Mouse (Mus musculus) liver, embryonic 12.5 days (tissue): ENCODE measurements around the gene Samd14. TPM values are rescaled to one million over a fixed set of nuclear protein-coding genes. Genes with fewer than 3 reads are reported as not detected.
"Not testable (repeated sequence)": the region's sequence is repeated elsewhere in the genome, so short reads cannot be mapped to it uniquely, and the experiment has no call there.

Source experiments
- ATAC-seq: fragments of 200-750 bp; cut with Nextera tagmentation; 2 replicates; pipeline ENCODE4 v1.8.0; 2017; ENCODE audit warnings: moderate number of reproducible peaks, mild to moderate bottlenecking, moderate library complexity
- H3K27ac ChIP-seq: fragments of 300-500 bp; sonication (generic); 2 replicates; pipeline ENCODE4 v1.5.1; 2016; ENCODE audit warnings: mild to moderate bottlenecking
- H3K27me3 ChIP-seq: fragments of 300-500 bp; sonication (generic); replicated peaks from 2 replicates; pipeline ENCODE4 v1.6.1; 2016; ENCODE audit warnings: mild to moderate bottlenecking, moderate library complexity
- H3K36me3 ChIP-seq: fragments of 300-500 bp; sonication (generic); 2 replicates; pipeline ENCODE4 v1.6.1; 2016; ENCODE audit warnings: mild to moderate bottlenecking, moderate library complexity
- H3K4me1 ChIP-seq: fragments of 300-500 bp; sonication (generic); 2 replicates; pipeline ENCODE4 v1.6.1; 2016
- H3K4me2 ChIP-seq: fragments of 300-500 bp; sonication (generic); 2 replicates; pipeline ENCODE4 v1.6.1; 2016; ENCODE audit warnings: mild to moderate bottlenecking, moderate library complexity
- H3K4me3 ChIP-seq: fragments of 300-500 bp; sonication (generic); 2 replicates; pipeline ENCODE4 v1.5.1; 2016; ENCODE audit warnings: mild to moderate bottlenecking, moderate library complexity
- H3K9ac ChIP-seq: fragments of 300-500 bp; sonication (generic); 2 replicates; pipeline ENCODE4 v1.6.1; 2016; ENCODE audit warnings: mild to moderate bottlenecking, moderate library complexity
- H3K9me3 ChIP-seq: fragments of 300-500 bp; sonication (generic); replicated peaks from 2 replicates; pipeline ENCODE4 v1.6.1; 2016; ENCODE audit warnings: mild to moderate bottlenecking, moderate library complexity
- WGBS: fragments of 180-500 bp; shearing (Covaris S2); methylation state at CpG from one replicate; pipeline ENCODE4 v1.1.7; 2016; ENCODE audit not compliant: insufficient replicate concordance; 5-methylcytosine and 5-hydroxymethylcytosine counted together
- polyA plus RNA-seq: library from polyadenylated mRNA; unstranded; fragments of >200 nt; fragmentation: Nextera tagmentation; extraction: Ambion mirVana; gene quantifications from 2 replicates; pipeline ENCODE4 v1.2.1, GENCODE M21; 2016

Samd14 gene
- polyA plus RNA-seq, 1 experiment from 2014 or later: 53.8 TPM

GRCm38 (mm10) chr11:95010141-95010739 lies 561 bp downstream of the Samd14 start:
- peaks cover 6% of the 10 kb centered on the region; the same call in 1 of the 2 replicates for H3K27me3 ChIP-seq
- WGBS: under 1% methylated on average over 30 of the region's 40 CpGs
- peak overlapping the region; percentile 100 for H3K27ac ChIP-seq
- peak overlapping the region; percentile 96 for H3K4me3 ChIP-seq
- no peaks in the 10 kb centered on the region for H3K9me3 ChIP-seq
- peak overlapping the region; percentile 93 for H3K4me2 ChIP-seq
- H3K4me1 ChIP-seq: peaks cover 78% of the 10 kb centered on the region
- ATAC-seq: no peak
- peak overlapping the region; percentile 99 for H3K9ac ChIP-seq
- peaks cover 34% of the 10 kb centered on the region for H3K36me3 ChIP-seq

GRCm38 (mm10) chr11:95010841-95011403 lies 1.2 kb downstream of the Samd14 start:
- ATAC-seq, H3K27me3 ChIP-seq: not testable (repeated sequence)
- WGBS: 5% methylated on average over 4 of the region's 4 CpGs

GRCm38 (mm10) chr11:95011416-95011815 lies 1.7 kb downstream of the Samd14 start:
- Histone ChIP-seq H3K36me3 (peaks cover 37% of the 10 kb centered on the region), H3K4me2 (peak overlapping the region; percentile 93), H3K4me3 (peak overlapping the region; percentile 96), H3K9me3 (no peaks in the 10 kb centered on the region), H3K4me1 (peaks cover 78% of the 10 kb centered on the region), H3K27me3 (peaks cover 6% of the 10 kb centered on the region; the same call in 1 of the 2 replicates), H3K9ac (peak overlapping the region; percentile 99), H3K27ac (peak overlapping the region; percentile 100)
- ATAC-seq: no peak
- WGBS: 19% methylated on average over 1 of the region's 1 CpGs

More at GRCm38 (mm10) chr11:95010841-95011403, 1.2 kb downstream of the Samd14 start:
- H3K36me3 ChIP-seq: peaks cover 34% of the 10 kb centered on the region
- peak overlapping the region; percentile 99 for H3K9ac ChIP-seq
- H3K27ac ChIP-seq: peak overlapping the region; percentile 100
- peaks cover 78% of the 10 kb centered on the region for H3K4me1 ChIP-seq
- peak overlapping the region; percentile 96 for H3K4me3 ChIP-seq
- peak overlapping the region; percentile 93 for H3K4me2 ChIP-seq
- not testable (repeated sequence) for H3K9me3 ChIP-seq

- H3K4me3 ChIP-seq: peak overlapping the region; percentile 96
- peak overlapping the region; percentile 93 for H3K4me2 ChIP-seq
- H3K9ac ChIP-seq: peak overlapping the region; percentile 99
- H3K4me1 ChIP-seq: peaks cover 78% of the 10 kb centered on the region
- H3K27me3 ChIP-seq: peaks cover 6% of the 10 kb centered on the region; the same call in 1 of the 2 replicates
- 10% methylated on average over 3 of the region's 3 CpGs for WGBS
- ATAC-seq: peak; percentile 97
- peaks cover 44% of the 10 kb centered on the region for H3K36me3 ChIP-seq
- no peaks in the 10 kb centered on the region for H3K9me3 ChIP-seq
- H3K27ac ChIP-seq: peak overlapping the region; percentile 100
Observed at GRCm38 (mm10) chr11:95012075-95012474, 2.4 kb downstream of the Samd14 start.

- Histone ChIP-seq H3K4me2 (peak overlapping the region; percentile 93), H3K27me3 (peaks cover 6% of the 10 kb centered on the region; the same call in 1 of the 2 replicates), H3K9ac (peak overlapping the region; percentile 74), H3K9me3 (no peaks in the 10 kb centered on the region), H3K4me3 (peak overlapping the region; percentile 96), H3K4me1 (peaks cover 78% of the 10 kb centered on the region), H3K27ac (peak overlapping the region; percentile 100), H3K36me3 (peaks cover 48% of the 10 kb centered on the region)
- no peak for ATAC-seq
- 32% methylated on average over 3 of the region's 3 CpGs for WGBS
Observed at GRCm38 (mm10) chr11:95012487-95012886, 2.8 kb downstream of the Samd14 start.

GRCm38 (mm10) chr11:95015484-95015883 lies 5.8 kb downstream of the Samd14 start:
- peak overlapping the region; percentile 57 for H3K9ac ChIP-seq

GRCm38 (mm10) chr11:95022237-95022992 lies 12.7 kb downstream of the Samd14 start:
- H3K36me3 ChIP-seq: peaks cover 89% of the 10 kb centered on the region
- H3K4me3 ChIP-seq: no peak overlapping the region
- H3K27me3 ChIP-seq: peaks cover 24% of the 10 kb centered on the region
- no peaks in the 10 kb centered on the region for H3K9me3 ChIP-seq
- H3K4me1 ChIP-seq: peaks cover 71% of the 10 kb centered on the region
- WGBS: 65% methylated on average over 10 of the region's 10 CpGs
- 0 out of 2 replicates have a peak overlapping the region, but pooled peaks have one; percentile 16 for H3K27ac ChIP-seq
- no peak for ATAC-seq
- H3K9ac ChIP-seq: no peak overlapping the region
- H3K4me2 ChIP-seq: no peak overlapping the region

More at GRCm38 (mm10) chr11:95015484-95015883, 5.8 kb downstream of the Samd14 start:
- Histone ChIP-seq H3K4me1 (peaks cover 86% of the 10 kb centered on the region), H3K27ac (peak overlapping the region; percentile 75), H3K4me3 (peak overlapping the region; percentile 15; the same call in 1 of the 2 replicates), H3K9me3 (no peaks in the 10 kb centered on the region), H3K4me2 (peak overlapping the region; percentile 93), H3K36me3 (peaks cover 78% of the 10 kb centered on the region), H3K27me3 (peaks cover 25% of the 10 kb centered on the region)
- ATAC-seq: no peak
- WGBS: 67% methylated on average over 3 of the region's 3 CpGs

- Histone ChIP-seq H3K9ac (no peak overlapping the region), H3K4me1 (peaks cover 61% of the 10 kb centered on the region), H3K36me3 (peaks cover 79% of the 10 kb centered on the region), H3K9me3 (no peaks in the 10 kb centered on the region), H3K4me3 (no peak overlapping the region), H3K4me2 (no peak overlapping the region), H3K27ac (no peak overlapping the region), H3K27me3 (peaks cover 31% of the 10 kb centered on the region)
- 90% methylated on average over 9 of the region's 9 CpGs for WGBS
- ATAC-seq: no peak
Observed at GRCm38 (mm10) chr11:95023481-95023880, 13.8 kb downstream of the Samd14 start.

- peaks cover 67% of the 10 kb centered on the region for H3K36me3 ChIP-seq
- H3K4me2 ChIP-seq: no peak overlapping the region
- no peak overlapping the region for H3K4me3 ChIP-seq
- H3K27ac ChIP-seq: no peak overlapping the region
- H3K4me1 ChIP-seq: peaks cover 51% of the 10 kb centered on the region
- no peaks in the 10 kb centered on the region for H3K9me3 ChIP-seq
- peaks cover 20% of the 10 kb centered on the region for H3K27me3 ChIP-seq
- H3K9ac ChIP-seq: no peak overlapping the region
- WGBS: 76% methylated on average over 29 of the region's 29 CpGs
- no peak for ATAC-seq
Observed at GRCm38 (mm10) chr11:95024439-95025184, 14.9 kb downstream of the Samd14 start.

GRCm38 (mm10) chr11:95025227-95026012 lies 15.7 kb downstream of the Samd14 start:
- Histone ChIP-seq H3K9ac (no peak overlapping the region), H3K4me3 (no peak overlapping the region), H3K36me3 (peaks cover 59% of the 10 kb centered on the region), H3K27ac (no peak overlapping the region; the same call in 1 of the 2 replicates), H3K4me1 (peaks cover 43% of the 10 kb centered on the region), H3K9me3 (no peaks in the 10 kb centered on the region), H3K4me2 (no peak overlapping the region), H3K27me3 (peaks cover 13% of the 10 kb centered on the region; the same call in 1 of the 2 replicates)
- no peak; the same call in 1 of the 2 replicates for ATAC-seq
- WGBS: 80% methylated on average over 11 of the region's 11 CpGs
